Mouse (Mus musculus): ENCODE measurements around the gene 1700069L16Rik. TPM values are rescaled to one million over a fixed set of nuclear protein-coding genes. Genes with fewer than 3 reads are reported as not detected.

Gene 1700069L16Rik
- polyA plus RNA-seq, 1 experiment from 2014 or later = not detected

DNA sequence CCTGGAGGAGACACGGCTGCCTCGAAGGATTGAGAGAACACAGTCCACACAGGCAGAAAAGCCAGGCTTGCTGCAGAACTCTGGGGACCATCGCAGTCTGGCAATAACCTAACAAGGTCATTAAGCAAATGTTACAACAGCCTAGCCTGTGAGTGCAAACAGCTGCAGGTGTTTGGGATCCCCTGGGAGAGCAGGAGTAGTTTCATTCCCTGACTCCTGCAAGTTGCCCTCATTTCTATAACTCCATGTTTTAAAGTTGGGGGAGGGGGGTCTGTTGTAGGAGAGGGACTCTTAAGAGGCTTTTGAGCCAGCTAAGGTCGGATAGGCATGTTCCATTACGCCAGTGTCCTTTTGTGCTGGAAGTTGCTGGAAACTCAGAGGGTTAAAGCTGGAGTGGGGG, 30.2 kb downstream of the 1700069L16Rik start:
- H3K27ac ChIP-seq = no peak overlapping the region
- WGBS = 52% methylated on average over 5 of the region's 5 CpGs

DNA sequence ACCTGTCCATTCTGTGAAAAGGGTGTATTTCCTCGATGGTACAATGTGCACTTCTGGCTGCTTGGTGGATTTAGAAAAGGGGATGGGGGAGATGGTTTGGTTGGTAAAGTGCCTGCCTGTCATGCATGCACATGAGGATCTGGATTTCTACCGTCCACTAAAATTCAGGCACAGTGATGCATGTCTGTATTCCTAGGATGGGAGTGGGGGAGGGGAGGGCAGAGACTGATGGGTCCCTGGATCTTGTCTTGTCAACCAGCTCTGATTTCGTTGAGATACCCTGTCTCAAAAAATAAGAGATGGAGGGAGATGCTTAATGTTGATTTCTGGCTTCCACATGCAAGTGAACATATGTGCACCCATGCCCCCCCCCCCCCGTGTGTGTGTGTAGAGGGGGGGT, 30.6 kb downstream of the 1700069L16Rik start:
- 0 out of 2 replicates have a peak, but pooled peaks cover 8% of the 10 kb centered on the region for H3K27me3 ChIP-seq (ENCODE audit: insufficient read depth, poor library complexity, severe bottlenecking)
- 54% methylated on average over 4 of the region's 4 CpGs for WGBS
- no peak overlapping the region for H3K27ac ChIP-seq

More for the DNA sequence above, 30.2 kb downstream of the 1700069L16Rik start:
- Histone ChIP-seq H3K27me3 (ENCODE audit: insufficient read depth, poor library complexity, severe bottlenecking) (0 out of 2 replicates have a peak, but pooled peaks cover 8% of the 10 kb centered on the region), H3K4me1 (peaks cover 13% of the 10 kb centered on the region), H3K9me3 (peaks cover 4% of the 10 kb centered on the region), H3K36me3 (no peaks in the 10 kb centered on the region), H3K4me3 (no peak overlapping the region)
- DNase-seq (ENCODE audit: low spot score) = no peak

DNA sequence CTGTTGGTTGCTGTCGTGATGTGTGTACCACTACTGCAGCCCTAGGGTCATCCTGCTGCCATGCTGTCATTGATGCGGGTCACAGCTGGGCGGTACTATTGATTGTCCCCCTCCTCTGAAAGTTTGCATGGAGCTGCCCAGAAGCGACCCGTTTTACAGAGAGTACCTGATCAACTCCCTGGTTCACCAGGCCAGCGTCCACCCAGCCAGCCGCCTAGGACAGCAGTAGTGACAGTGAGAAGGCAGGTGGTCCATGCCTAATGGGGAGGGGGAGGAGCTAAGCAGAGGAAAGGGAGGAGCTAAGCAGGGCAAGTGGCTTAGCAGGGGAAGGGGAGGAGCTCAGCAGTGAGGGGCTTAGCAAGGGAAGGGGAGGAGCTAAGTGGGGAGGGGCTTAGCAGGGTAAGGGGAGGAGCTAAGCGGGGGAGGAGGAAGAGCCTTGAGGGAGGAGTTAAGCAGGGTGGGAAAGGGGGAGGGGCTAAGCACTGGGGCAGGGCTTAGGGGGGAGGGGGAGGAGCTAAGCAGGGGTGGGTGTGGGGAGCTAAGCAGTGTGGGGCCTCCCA, 31.3 kb downstream of the 1700069L16Rik start:
- no peak overlapping the region for H3K27ac ChIP-seq
- DNase-seq (ENCODE audit: low spot score) = no peak
- H3K36me3 ChIP-seq = no peaks in the 10 kb centered on the region
- H3K27me3 ChIP-seq (ENCODE audit: insufficient read depth, poor library complexity, severe bottlenecking) = 0 out of 2 replicates have a peak, but pooled peaks cover 8% of the 10 kb centered on the region
- WGBS = 81% methylated on average over 8 of the region's 8 CpGs
- no peak overlapping the region for H3K4me3 ChIP-seq
- H3K4me1 ChIP-seq = peaks cover 13% of the 10 kb centered on the region
- peaks cover 4% of the 10 kb centered on the region for H3K9me3 ChIP-seq

More for the DNA sequence above, 30.6 kb downstream of the 1700069L16Rik start:
- DNase-seq (ENCODE audit: low spot score) = no peak
- no peaks in the 10 kb centered on the region for H3K36me3 ChIP-seq
- peaks cover 4% of the 10 kb centered on the region for H3K9me3 ChIP-seq
- peaks cover 13% of the 10 kb centered on the region for H3K4me1 ChIP-seq
- no peak overlapping the region for H3K4me3 ChIP-seq

DNA sequence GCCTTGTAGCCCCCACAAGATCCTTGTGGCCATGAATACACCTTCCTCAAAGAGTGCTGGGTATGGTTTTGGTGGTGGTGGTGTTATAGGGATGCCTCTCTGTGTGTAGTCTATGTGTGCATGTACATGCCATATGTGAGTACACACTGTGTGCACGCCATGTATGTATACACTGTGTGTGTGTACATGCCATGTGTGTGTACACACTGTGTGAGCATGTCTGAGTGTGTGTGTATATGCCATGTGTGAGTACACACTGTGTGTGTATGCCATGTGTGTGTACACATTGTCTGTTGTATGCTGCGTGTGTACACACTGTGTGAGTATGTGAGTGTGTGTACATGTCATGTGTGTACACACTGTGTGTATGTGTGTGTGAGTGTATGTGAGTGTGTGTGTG, 33.7 kb downstream of the 1700069L16Rik start:
- Histone ChIP-seq H3K27me3 (ENCODE audit: insufficient read depth, poor library complexity, severe bottlenecking) (0 out of 2 replicates have a peak, but pooled peaks cover 8% of the 10 kb centered on the region), H3K36me3 (no peaks in the 10 kb centered on the region), H3K4me3 (no peak overlapping the region), H3K27ac (no peak overlapping the region), H3K4me1 (peaks cover 13% of the 10 kb centered on the region), H3K9me3 (peaks cover 4% of the 10 kb centered on the region)
- DNase-seq (ENCODE audit: low spot score) = no peak
- 76% methylated on average over 2 of the region's 2 CpGs for WGBS

DNA sequence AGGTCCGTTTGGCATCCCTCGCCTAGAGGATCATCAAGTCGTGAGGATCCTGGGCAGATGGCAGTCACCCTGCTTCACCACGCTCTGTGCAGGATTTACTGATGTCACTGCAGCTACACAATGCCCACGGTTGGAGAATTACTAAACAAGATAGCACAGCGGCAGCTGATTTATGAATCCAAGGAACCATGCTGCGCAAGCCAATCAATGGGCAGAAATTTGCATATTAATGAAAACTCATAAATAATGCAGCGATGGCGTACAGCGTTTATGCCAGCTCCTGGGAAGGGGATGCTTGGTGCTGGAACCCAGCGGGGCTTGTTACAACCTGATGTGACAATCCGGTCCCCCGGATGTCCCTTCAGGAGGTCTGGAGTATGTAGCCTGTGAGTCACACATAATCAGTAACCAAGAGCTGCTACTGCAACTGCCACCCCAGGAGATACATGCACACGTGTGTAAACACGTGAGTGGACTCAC, 34.5 kb downstream of the 1700069L16Rik start:
- no peak for DNase-seq (ENCODE audit: low spot score)
- H3K9me3 ChIP-seq = peaks cover 4% of the 10 kb centered on the region
- H3K27me3 ChIP-seq (ENCODE audit: insufficient read depth, poor library complexity, severe bottlenecking) = 0 out of 2 replicates have a peak, but pooled peaks cover 4% of the 10 kb centered on the region
- H3K4me1 ChIP-seq = peaks cover 12% of the 10 kb centered on the region
- whole genome bisulfite sequencing = 75% methylated on average over 15 of the region's 15 CpGs
- H3K4me3 ChIP-seq = no peak overlapping the region
- H3K36me3 ChIP-seq = no peaks in the 10 kb centered on the region
- H3K27ac ChIP-seq = no peak overlapping the region

DNA sequence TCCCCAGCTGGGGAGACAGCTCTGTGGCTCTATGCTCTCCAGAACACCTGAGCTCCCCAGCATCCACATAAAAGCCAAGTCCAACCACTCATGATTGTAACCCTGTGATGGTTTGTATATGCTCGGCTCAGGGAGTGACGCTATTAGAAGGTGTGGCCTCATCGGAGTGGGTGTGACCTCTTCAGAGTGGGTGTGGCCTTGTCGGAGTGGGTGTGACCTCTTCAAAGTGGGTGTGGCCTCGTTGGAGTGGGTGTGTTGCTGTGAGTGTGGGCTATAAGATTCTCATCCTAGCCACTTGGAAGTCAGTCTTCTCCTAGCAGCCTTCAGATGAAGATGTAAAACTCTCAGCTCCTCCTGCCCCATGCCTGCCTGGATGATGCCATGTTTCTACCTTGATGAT, 37.1 kb downstream of the 1700069L16Rik start:
- Histone ChIP-seq H3K4me1 (no peaks in the 10 kb centered on the region), H3K27me3 (ENCODE audit: insufficient read depth, poor library complexity, severe bottlenecking) (no peaks in the 10 kb centered on the region), H3K27ac (no peak overlapping the region), H3K9me3 (no peaks in the 10 kb centered on the region), H3K36me3 (no peaks in the 10 kb centered on the region), H3K4me3 (no peak overlapping the region)
- 80% methylated on average over 5 of the region's 5 CpGs for WGBS
- DNase-seq (ENCODE audit: low spot score) = no peak

DNA sequence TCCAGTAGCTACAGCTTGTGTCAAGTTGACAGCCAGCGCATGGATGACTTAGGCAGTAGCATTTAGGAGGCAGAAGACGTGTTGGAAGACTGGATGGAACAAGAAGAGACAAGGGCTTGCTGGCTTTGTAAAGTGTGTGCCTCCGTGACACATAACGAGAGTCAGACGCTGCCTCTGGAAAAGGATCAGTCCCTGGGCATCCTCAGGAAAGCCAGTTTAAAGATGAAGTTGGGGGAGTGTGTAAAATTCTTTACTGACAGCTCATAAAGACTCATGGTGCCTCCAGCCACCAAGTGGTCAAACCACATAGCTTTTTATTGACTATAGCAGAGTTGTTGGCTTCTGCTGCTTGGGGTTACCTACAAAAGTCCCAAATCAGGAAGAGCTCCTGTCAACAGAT, 39.1 kb downstream of the 1700069L16Rik start:
- no peaks in the 10 kb centered on the region for H3K4me1 ChIP-seq
- 63% methylated on average over 5 of the region's 5 CpGs for WGBS
- no peak for DNase-seq (ENCODE audit: low spot score)
- H3K27me3 ChIP-seq (ENCODE audit: insufficient read depth, poor library complexity, severe bottlenecking) = no peaks in the 10 kb centered on the region
- no peaks in the 10 kb centered on the region for H3K9me3 ChIP-seq
- no peaks in the 10 kb centered on the region for H3K36me3 ChIP-seq
- H3K27ac ChIP-seq = no peak overlapping the region
- no peak overlapping the region for H3K4me3 ChIP-seq

DNA sequence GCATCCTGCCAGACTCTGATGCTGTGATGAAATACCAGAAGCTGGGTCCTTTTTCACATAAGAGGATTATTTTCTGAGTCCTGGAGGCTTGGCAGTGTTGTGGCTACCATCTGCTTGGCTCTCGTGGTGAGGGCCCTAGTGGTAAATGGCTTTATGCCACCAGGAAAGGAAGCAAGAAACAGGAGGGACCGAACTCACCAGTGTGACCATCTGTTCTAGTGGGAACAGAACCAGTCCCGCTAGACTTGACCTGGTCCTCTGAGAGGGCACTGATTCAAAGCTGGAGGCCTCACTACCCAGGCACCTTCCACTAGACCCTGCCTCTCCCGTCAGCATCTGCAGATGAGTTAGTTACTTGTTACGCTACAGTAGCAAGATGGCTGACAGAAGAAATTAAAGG, 41.3 kb downstream of the 1700069L16Rik start:
- no peaks in the 10 kb centered on the region for H3K9me3 ChIP-seq
- WGBS = 80% methylated on average over 5 of the region's 5 CpGs
- no peaks in the 10 kb centered on the region for H3K4me1 ChIP-seq
- no peaks in the 10 kb centered on the region for H3K36me3 ChIP-seq
- no peak overlapping the region for H3K27ac ChIP-seq
- no peak overlapping the region for H3K4me3 ChIP-seq
- no peaks in the 10 kb centered on the region for H3K27me3 ChIP-seq (ENCODE audit: insufficient read depth, poor library complexity, severe bottlenecking)
- DNase-seq (ENCODE audit: low spot score) = no peak

DNA sequence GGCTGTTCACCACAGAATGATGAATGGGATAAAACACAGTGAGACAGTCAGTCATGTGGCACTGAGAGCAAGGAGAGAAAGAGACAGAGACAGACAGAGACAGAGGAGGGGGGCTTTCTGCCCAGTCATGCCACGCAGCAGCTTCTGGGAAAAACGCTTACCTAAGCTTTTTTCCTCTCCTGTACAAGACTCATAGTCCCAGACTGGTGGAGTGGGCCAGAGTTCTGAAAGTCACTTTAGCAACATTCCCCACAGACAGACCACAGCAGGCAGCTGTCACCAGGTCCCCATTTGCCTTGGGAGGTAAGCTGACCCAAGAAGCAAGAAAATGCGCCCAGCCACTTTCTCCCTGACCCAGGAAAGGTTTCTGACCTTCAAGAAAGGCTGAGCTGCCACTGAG, 42.1 kb downstream of the 1700069L16Rik start:
- H3K27me3 ChIP-seq (ENCODE audit: insufficient read depth, poor library complexity, severe bottlenecking) = no peaks in the 10 kb centered on the region
- H3K4me3 ChIP-seq = no peak overlapping the region
- no peak for DNase-seq (ENCODE audit: low spot score)
- H3K36me3 ChIP-seq = no peaks in the 10 kb centered on the region
- 87% methylated on average over 3 of the region's 3 CpGs for WGBS
- H3K27ac ChIP-seq = no peak overlapping the region
- no peaks in the 10 kb centered on the region for H3K9me3 ChIP-seq
- H3K4me1 ChIP-seq = no peaks in the 10 kb centered on the region

DNA sequence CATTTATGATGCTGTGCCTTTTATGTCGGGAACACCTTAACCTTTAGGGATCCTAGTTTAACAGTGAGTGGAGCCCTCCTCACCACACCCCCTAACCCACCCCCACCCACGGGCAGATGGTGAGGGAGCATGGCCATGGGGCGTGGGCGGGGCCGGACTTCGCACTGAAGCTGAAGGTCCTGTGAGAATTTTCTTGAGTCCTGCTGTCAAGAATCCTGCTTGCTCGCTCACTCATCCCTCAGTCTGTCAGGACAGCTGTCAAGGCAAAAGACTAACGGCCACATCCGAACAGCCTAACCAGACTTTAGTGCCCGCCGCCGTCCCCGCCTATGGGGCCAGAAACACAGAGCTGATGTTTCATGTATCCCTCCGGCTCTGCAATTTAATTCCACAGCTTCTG, 43.4 kb downstream of the 1700069L16Rik start:
- H3K27me3 ChIP-seq (ENCODE audit: insufficient read depth, poor library complexity, severe bottlenecking) = no peaks in the 10 kb centered on the region
- no peak for DNase-seq (ENCODE audit: low spot score)
- no peaks in the 10 kb centered on the region for H3K4me1 ChIP-seq
- H3K9me3 ChIP-seq = no peaks in the 10 kb centered on the region
- H3K36me3 ChIP-seq = no peaks in the 10 kb centered on the region
- WGBS = 77% methylated on average over 14 of the region's 14 CpGs
- no peak overlapping the region for H3K4me3 ChIP-seq
- H3K27ac ChIP-seq = no peak overlapping the region

DNA sequence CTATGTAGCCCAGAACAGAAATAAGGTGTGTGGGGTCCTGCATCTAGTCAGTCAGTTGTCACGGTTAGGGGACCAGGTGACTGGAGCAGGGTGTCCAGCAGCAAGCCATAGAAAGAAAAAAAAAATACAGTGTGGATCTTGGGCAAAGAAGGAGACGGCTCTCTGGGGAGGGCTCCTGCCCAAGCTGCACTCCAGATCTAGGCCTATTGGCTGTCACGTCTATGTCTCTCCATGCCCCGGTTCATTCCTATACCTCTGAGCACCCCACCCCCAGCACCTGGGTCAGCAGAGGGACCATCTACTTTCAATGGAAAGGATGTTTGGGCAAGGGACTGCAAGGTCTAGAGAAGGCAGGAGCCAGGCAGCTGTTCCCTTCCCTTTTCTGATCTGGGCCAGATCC, 45.1 kb downstream of the 1700069L16Rik start:
- DNase-seq (ENCODE audit: low spot score) = no peak
- Histone ChIP-seq H3K4me1 (no peaks in the 10 kb centered on the region), H3K4me3 (no peak overlapping the region), H3K27ac (no peak overlapping the region), H3K9me3 (no peaks in the 10 kb centered on the region), H3K27me3 (ENCODE audit: insufficient read depth, poor library complexity, severe bottlenecking) (no peaks in the 10 kb centered on the region), H3K36me3 (no peaks in the 10 kb centered on the region)
- 80% methylated on average over 4 of the region's 4 CpGs for WGBS

DNA sequence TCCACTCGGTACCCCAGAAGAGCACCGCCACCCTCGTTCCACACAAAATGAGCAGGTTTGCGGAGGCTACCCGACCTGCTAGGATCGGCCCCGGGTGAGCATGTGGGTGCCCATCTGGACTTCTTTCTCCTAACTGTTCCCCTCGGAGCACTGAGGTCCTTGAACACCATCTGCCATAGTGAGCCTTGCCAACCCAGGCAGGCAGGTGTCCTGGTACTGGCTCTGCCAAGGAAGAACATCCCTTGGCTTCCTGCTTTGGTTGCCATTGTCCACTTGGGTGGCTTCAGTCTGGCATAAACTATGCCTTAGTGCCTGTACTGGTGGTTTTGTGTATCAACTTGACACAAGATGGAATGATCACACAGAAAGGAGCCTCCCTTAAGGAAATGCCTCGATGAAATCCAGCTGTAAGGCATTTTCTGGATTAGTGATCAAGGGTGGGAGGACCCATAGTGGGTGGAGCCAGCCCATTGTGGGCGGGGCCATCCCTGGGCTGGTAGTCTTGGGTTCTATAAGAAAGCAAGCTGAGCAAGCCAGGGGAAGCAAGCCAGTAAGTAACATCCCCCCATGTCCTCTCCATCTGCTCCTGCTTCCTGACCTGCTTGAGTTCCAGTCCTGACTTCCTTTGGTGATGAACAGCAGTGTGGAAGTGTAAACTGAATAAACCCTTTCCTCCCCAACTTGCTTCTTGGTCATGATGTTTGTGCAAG, 45.7 kb downstream of the 1700069L16Rik start:
- no peak overlapping the region for H3K27ac ChIP-seq
- H3K4me1 ChIP-seq = no peaks in the 10 kb centered on the region
- 82% methylated on average over 10 of the region's 10 CpGs for WGBS
- H3K36me3 ChIP-seq = no peaks in the 10 kb centered on the region
- no peaks in the 10 kb centered on the region for H3K27me3 ChIP-seq (ENCODE audit: insufficient read depth, poor library complexity, severe bottlenecking)
- DNase-seq (ENCODE audit: low spot score) = no peak
- H3K9me3 ChIP-seq = no peaks in the 10 kb centered on the region
- H3K4me3 ChIP-seq = no peak overlapping the region

DNA sequence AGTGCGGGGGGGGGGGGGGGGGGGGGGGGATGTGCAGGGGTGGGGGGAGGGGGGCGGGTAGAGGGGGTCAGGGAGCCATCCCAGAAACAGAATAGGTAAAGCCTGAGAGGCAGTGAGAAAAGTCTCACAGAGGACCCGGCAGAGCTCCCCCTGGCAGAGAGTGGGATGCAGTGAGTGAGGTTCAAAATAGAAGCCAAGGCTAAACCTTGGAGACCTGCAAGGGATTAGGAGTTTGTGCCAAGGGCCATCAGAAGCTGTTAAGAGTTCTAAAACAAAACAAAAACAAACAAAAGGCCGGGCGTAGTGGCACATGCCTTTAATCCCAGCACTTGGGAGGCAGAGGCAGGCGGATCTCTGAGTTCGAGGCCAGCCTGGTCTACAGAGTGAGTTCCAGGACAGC, 47.0 kb downstream of the 1700069L16Rik start:
- 69% methylated on average over 6 of the region's 7 CpGs for WGBS
- H3K9me3 ChIP-seq = no peaks in the 10 kb centered on the region
- H3K36me3 ChIP-seq = no peaks in the 10 kb centered on the region
- no peak overlapping the region for H3K4me3 ChIP-seq
- H3K27ac ChIP-seq = no peak overlapping the region
- no peaks in the 10 kb centered on the region; the same call in 1 of the 2 replicates for H3K4me1 ChIP-seq
- H3K27me3 ChIP-seq (ENCODE audit: insufficient read depth, poor library complexity, severe bottlenecking) = no peaks in the 10 kb centered on the region
- no peak for DNase-seq (ENCODE audit: low spot score)

Data from heart, embryonic 10.5 days (tissue).